Mouse (Mus musculus) liver, adult 2 months (tissue): ENCODE measurements around the gene Sidt1.

ENCODE experiments used
- CTCF ChIP-seq: fragments of 200-500 bp; IDR thresholded peaks from 2 replicates; pipeline ENCODE4 v1.5.1; 2011; ENCODE audit warnings: low read depth, low read length, control low read depth
- POLR2A ChIP-seq: fragments of 200-500 bp; IDR thresholded peaks from 2 replicates; pipeline ENCODE4 v1.6.1; 2011; ENCODE audit warnings: low read length, control low read depth; ENCODE audit not compliant: insufficient read depth; ENCODE audit errors: extremely low read depth

GRCm38 (mm10) chr16:44210156-44211053 is 122.6 kb downstream of the Sidt1 start:
- TF ChIP-seq CTCF: no peak
- TF ChIP-seq POLR2A: no peak
